Mouse (Mus musculus) C2C12 (cell line): ENCODE results near the gene Rnf181.

Experiments used
- CEBPB ChIP-seq: IDR thresholded peaks from one replicate; pipeline ENCODE4 v1.6.1; 2011; ENCODE audit warnings: low read depth, mild to moderate bottlenecking, control low read depth, moderate library complexity
- CTCF ChIP-seq: IDR thresholded peaks from one replicate; pipeline ENCODE4 v1.5.1; 2011; ENCODE audit not compliant: control insufficient read depth, insufficient read depth, insufficient read length
- MYOG ChIP-seq: IDR thresholded peaks from one replicate; pipeline ENCODE4 v1.6.1; 2011; ENCODE audit not compliant: control insufficient read depth, insufficient read length; ENCODE audit errors: extremely low read depth
- USF1 ChIP-seq: IDR thresholded peaks from one replicate; pipeline ENCODE4 v1.6.1; 2011; ENCODE audit warnings: low read depth, mild to moderate bottlenecking, control low read depth, moderate library complexity

DNA sequence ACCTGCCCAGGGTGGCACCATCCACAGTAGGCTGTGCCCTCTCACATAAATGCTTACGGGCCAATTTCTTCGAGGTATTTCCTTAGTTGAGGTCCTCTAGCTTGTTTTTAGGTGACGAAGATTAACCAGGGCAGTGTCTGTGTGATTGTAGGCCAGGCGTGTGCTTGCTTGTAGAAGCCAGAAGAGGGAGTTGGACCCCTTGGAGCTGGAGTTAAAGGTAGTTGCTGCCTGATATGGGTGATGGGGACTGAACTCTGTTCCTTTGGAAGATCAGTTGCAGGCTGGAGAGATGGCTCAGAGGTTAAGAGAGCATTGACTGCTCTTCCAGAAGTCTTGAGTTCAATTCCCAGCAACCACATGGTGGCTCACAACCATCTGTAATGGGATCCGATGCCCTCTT, 48.4 kb upstream of the Rnf181 start:
- TF ChIP-seq CTCF (no peak), USF1 (no peak), MYOG (no peak), CEBPB (no peak)
